Mouse (Mus musculus) heart, postnatal 36 days (tissue): Measurements from ENCODE around the gene Pklr. TPM values are rescaled to one million over a fixed set of nuclear protein-coding genes. Genes with fewer than 3 reads are reported as not detected.
"Not testable (repeated sequence)": the region's sequence is repeated elsewhere in the genome, so short reads cannot be mapped to it uniquely, and the experiment has no call there.

Experiments
- DNase-seq, 2 experiments: peaks; one replicate each; pipeline ENCODE4 v3.0.0; 2021 to 2022
- intact Hi-C: fragments of 180-260 bp; cut with DNase I; formaldehyde crosslinking; loops from one replicate; pipeline ENCODE4 v1.15.1; 2025
- total RNA-seq, 2 experiments: library from RNA; stranded (reverse); gene quantifications; 2 replicates each; pipeline ENCODE4 v1.2.3; 2021

Pklr gene
- total RNA-seq, 2 experiments from 2014 or later: not detected

- not testable (repeated sequence) for DNase-seq
- intact Hi-C loops: loop anchor here (10.0 kb wide), 2 partner anchors 216 to 246 kb away; partner anchors contain the start of gene Msto1
Measured at GRCm38 (mm10) chr3:89161207-89161606, 25.3 kb downstream of the Pklr start.

- DNase-seq: no peak
- intact Hi-C loops: loop anchor here (10.0 kb wide), 2 partner anchors 217 to 247 kb away; partner anchors contain the start of gene Msto1
Measured at GRCm38 (mm10) chr3:89161786-89162185, 25.8 kb downstream of the Pklr start.

GRCm38 (mm10) chr3:89163123-89163522 lies 27.2 kb downstream of the Pklr start:
- no peak for DNase-seq
- intact Hi-C loops: loop anchor here (10.0 kb wide), 2 partner anchors 218 to 248 kb away; partner anchors contain the start of gene Msto1

- intact Hi-C loops: loop anchor here (2.0 to 10.0 kb wide), 3 partner anchors 73 to 249 kb away; partner anchors contain the start of gene Msto1
- DNase-seq: no peak
Measured at GRCm38 (mm10) chr3:89163643-89164245, 27.8 kb downstream of the Pklr start.

GRCm38 (mm10) chr3:89164506-89165267 lies 28.7 kb downstream of the Pklr start, which contains the start of gene Clk2:
Gene Clk2 (plus strand): TSS chr3:89164795.
- intact Hi-C loops: loop anchor here (2.0 to 10.0 kb wide), 3 partner anchors 74 to 250 kb away; partner anchors contain the start of gene Msto1
- peak; percentile 94 to 95 for DNase-seq

- intact Hi-C loops: loop anchor here (2.0 to 10.0 kb wide), 3 partner anchors 75 to 251 kb away; partner anchors contain the start of gene Msto1
- DNase-seq: no peak
Measured at GRCm38 (mm10) chr3:89165268-89165870, 29.4 kb downstream of the Pklr start.

- DNase-seq: no peak
- intact Hi-C loops: loop anchor here (10.0 kb wide), 2 partner anchors 222 to 252 kb away; partner anchors contain the start of gene Msto1
Measured at GRCm38 (mm10) chr3:89166945-89167344, 31.0 kb downstream of the Pklr start.

- intact Hi-C loops: no loop called here
- DNase-seq: no peak
Measured at GRCm38 (mm10) chr3:89174844-89175243, 38.9 kb downstream of the Pklr start.

- intact Hi-C loops: no loop called here
- no peak for DNase-seq
Measured at GRCm38 (mm10) chr3:89175544-89175943, 39.6 kb downstream of the Pklr start.

- intact Hi-C loops: no loop called here
- no peak for DNase-seq
Measured at GRCm38 (mm10) chr3:89176421-89176820, 40.5 kb downstream of the Pklr start.

GRCm38 (mm10) chr3:89177242-89178106 lies 41.5 kb downstream of the Pklr start, which contains the start of gene Scamp3:
Gene Scamp3 (plus strand): TSS chr3:89177473.
- DNase-seq: peak; percentile 78 to 85
- intact Hi-C loops: no loop called here

GRCm38 (mm10) chr3:89178107-89178385 lies 42.1 kb downstream of the Pklr start:
- intact Hi-C loops: no loop called here
- no peak for DNase-seq

- no peak for DNase-seq
- intact Hi-C loops: no loop called here
Measured at GRCm38 (mm10) chr3:89179056-89179455, 43.1 kb downstream of the Pklr start.

- intact Hi-C loops: no loop called here
- DNase-seq: no peak
Measured at GRCm38 (mm10) chr3:89181749-89182500, 46.0 kb downstream of the Pklr start.

- no peak for DNase-seq
- intact Hi-C loops: no loop called here
Measured at GRCm38 (mm10) chr3:89182531-89183057, 46.7 kb downstream of the Pklr start.

- intact Hi-C loops: no loop called here
- DNase-seq: peak; percentile 74 to 81
Measured at GRCm38 (mm10) chr3:89183058-89183958, 47.4 kb downstream of the Pklr start, which contains the start of gene Fam189b. Gene Fam189b (plus strand): TSS chr3:89183143.

- DNase-seq: no peak
- intact Hi-C loops: no loop called here
Measured at GRCm38 (mm10) chr3:89183959-89184315, 48.0 kb downstream of the Pklr start.

- DNase-seq: no peak
- intact Hi-C loops: no loop called here
Measured at GRCm38 (mm10) chr3:89187197-89187596, 51.3 kb downstream of the Pklr start.
